Mouse (Mus musculus) embryonic fibroblast, embryonic 13.5 days (primary cell): Measurements from ENCODE around the gene Mef2b.

Experiments
- CTCF ChIP-seq: IDR thresholded peaks from 2 replicates; pipeline ENCODE4 v1.5.1; 2011; ENCODE audit warnings: mild to moderate bottlenecking, control low read depth, low read length, moderate library complexity, borderline replicate concordance; ENCODE audit not compliant: insufficient read depth
- POLR2A ChIP-seq: IDR thresholded peaks from 2 replicates; pipeline ENCODE4 v1.6.1; 2011; ENCODE audit warnings: low read depth, mild to moderate bottlenecking, control low read depth, low read length, moderate library complexity

DNA sequence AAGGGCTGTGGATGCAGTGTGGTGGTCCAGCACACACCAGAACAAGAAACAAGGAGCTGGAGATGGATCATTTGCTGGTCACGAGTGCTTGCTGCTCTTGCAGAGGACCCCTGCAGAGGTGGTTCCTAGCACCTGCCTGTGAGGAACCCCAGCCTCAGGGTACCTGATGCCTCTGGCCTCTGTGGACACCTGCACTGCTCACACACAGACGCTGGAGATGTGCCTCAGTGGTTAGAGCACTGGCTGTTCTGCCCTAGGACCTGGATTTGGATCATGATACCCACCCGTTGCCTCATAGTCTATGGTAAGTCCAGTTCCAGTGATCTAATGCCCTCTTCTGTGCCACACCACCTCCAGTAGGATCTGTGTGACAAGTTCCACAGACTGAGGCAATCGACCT is 2.9 kb upstream of the Mef2b start:
- TF ChIP-seq CTCF: no peak
- TF ChIP-seq POLR2A: no peak
